Mouse (Mus musculus) lung, embryonic 14.5 days (tissue): Measurements from ENCODE around the gene Gm21970. TPM values are rescaled to one million over a fixed set of nuclear protein-coding genes. Genes with fewer than 3 reads are reported as not detected.
A peak's percentile ranks its signal among the peaks of the same experiment; 100 is the strongest.

Experiments
- ATAC-seq: fragments of 200-750 bp; cut with Nextera tagmentation; 2 replicates; pipeline ENCODE4 v1.8.0; 2017; ENCODE audit warnings: mild to moderate bottlenecking, moderate TSS enrichment, moderate library complexity; ENCODE audit not compliant: insufficient read depth
- DNase-seq: peaks from one replicate; pipeline ENCODE4 v3.0.0-alpha.2; 2015
- H3K27ac ChIP-seq: fragments of 300-500 bp; sonication (generic); 2 replicates; pipeline ENCODE4 v1.5.1; 2014; ENCODE audit warnings: low read depth, mild to moderate bottlenecking, moderate library complexity
- H3K27me3 ChIP-seq: fragments of 300-500 bp; sonication (generic); 2 replicates; pipeline ENCODE4 v1.6.1; 2014; ENCODE audit warnings: low read length, control low read depth; ENCODE audit not compliant: insufficient read depth
- H3K36me3 ChIP-seq: fragments of 300-500 bp; sonication (generic); 2 replicates; pipeline ENCODE4 v1.6.1; 2014; ENCODE audit warnings: control low read depth; ENCODE audit not compliant: insufficient read depth
- H3K4me1 ChIP-seq: fragments of 300-500 bp; sonication (generic); 2 replicates; pipeline ENCODE4 v1.6.1; 2014; ENCODE audit warnings: antibody characterized with exemption, control low read depth; ENCODE audit not compliant: insufficient read depth
- H3K4me2 ChIP-seq: fragments of 300-500 bp; sonication (generic); 2 replicates; pipeline ENCODE4 v1.6.1; 2014; ENCODE audit warnings: mild to moderate bottlenecking
- H3K4me3 ChIP-seq: fragments of 300-500 bp; sonication (generic); 2 replicates; pipeline ENCODE4 v1.5.1; 2014; ENCODE audit warnings: low read depth, low read length
- H3K9ac ChIP-seq: fragments of 300-500 bp; sonication (generic); 2 replicates; pipeline ENCODE4 v1.6.1; 2014
- H3K9me3 ChIP-seq: fragments of 300-500 bp; sonication (generic); 2 replicates; pipeline ENCODE4 v1.6.1; 2016; ENCODE audit warnings: low read depth, low read length, control low read depth
- CTCF ChIP-seq: IDR thresholded peaks from 2 replicates; pipeline ENCODE4 v1.5.1; 2016; ENCODE audit warnings: antibody characterized with exemption, low read depth
- WGBS: fragments of 180-500 bp; shearing (Covaris S2); extraction: QIAGEN DNeasy Blood & Tissue Kit; methylation state at CpG from one replicate; pipeline ENCODE4 v1.1.7; 2014; 5-methylcytosine and 5-hydroxymethylcytosine counted together
- polyA plus RNA-seq: library from polyadenylated mRNA; unstranded; fragments of >200 nt; fragmentation: Nextera tagmentation; extraction: Ambion mirVana; gene quantifications from 2 replicates; pipeline ENCODE4 v1.2.1, GENCODE M21; 2014

Gene Gm21970
- polyA plus RNA-seq, 1 experiment from 2014 or later = 0.47 TPM

GRCm38 (mm10) chr16:91387121-91387486 is 4.4 kb upstream of the Gm21970 start:
- Histone ChIP-seq H3K4me1 (no peaks in the 10 kb centered on the region), H3K36me3 (peaks cover 49% of the 10 kb centered on the region), H3K4me2 (no peak overlapping the region), H3K27me3 (no peaks in the 10 kb centered on the region), H3K27ac (no peak overlapping the region), H3K9me3 (0 out of 2 replicates have a peak, but pooled peaks cover 2% of the 10 kb centered on the region), H3K9ac (no peak overlapping the region), H3K4me3 (no peak overlapping the region)
- ATAC-seq = no peak
- DNase-seq = no peak
- no peak for TF ChIP-seq CTCF
- WGBS = 81% methylated on average over 3 of the region's 3 CpGs

GRCm38 (mm10) chr16:91390100-91390499 is 1.4 kb upstream of the Gm21970 start:
- WGBS = 85% methylated on average over 4 of the region's 4 CpGs

DNA sequence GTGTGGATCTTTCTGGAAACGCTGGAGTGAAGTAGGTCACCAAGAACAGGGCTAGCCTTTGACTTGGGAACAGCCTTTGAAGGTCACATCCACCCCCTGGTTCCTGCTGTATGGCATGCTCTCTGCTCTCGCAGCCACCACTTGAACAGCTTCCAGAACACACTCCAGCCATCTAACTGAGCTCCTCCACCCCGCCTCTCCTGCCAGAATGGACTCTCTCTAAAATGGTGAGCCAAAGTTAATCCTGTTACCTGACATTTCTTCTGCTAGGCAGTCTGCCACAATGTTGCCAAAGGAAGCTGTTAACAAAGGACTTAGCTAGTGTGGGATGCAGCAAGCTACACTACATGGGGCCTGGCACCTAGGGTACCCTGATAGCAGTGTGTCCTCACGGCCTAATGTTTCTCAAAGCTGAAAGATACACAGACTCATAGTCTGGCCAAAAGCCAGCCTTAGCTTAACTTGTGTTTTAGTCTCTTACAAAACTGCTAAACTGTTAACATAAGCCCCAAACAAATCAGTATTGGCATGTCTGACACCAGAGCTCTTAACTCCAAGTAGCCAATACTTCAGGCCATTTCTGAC is 3.4 kb downstream of the Gm21970 start:
- no peak for TF ChIP-seq CTCF
- WGBS = 53% methylated on average over 4 of the region's 4 CpGs
- Histone ChIP-seq H3K9me3 (no peaks in the 10 kb centered on the region), H3K36me3 (peaks cover 63% of the 10 kb centered on the region), H3K4me1 (no peaks in the 10 kb centered on the region), H3K27me3 (no peaks in the 10 kb centered on the region), H3K9ac (no peak overlapping the region), H3K4me2 (no peak overlapping the region), H3K27ac (no peak overlapping the region), H3K4me3 (no peak overlapping the region)
- ATAC-seq (no peak), DNase-seq (peak; percentile 13)

More at GRCm38 (mm10) chr16:91390100-91390499, 1.4 kb upstream of the Gm21970 start:
- Histone ChIP-seq H3K9me3 (0 out of 2 replicates have a peak, but pooled peaks cover 2% of the 10 kb centered on the region), H3K9ac (no peak overlapping the region), H3K36me3 (peaks cover 64% of the 10 kb centered on the region), H3K4me2 (no peak overlapping the region), H3K4me3 (no peak overlapping the region), H3K4me1 (no peaks in the 10 kb centered on the region), H3K27ac (no peak overlapping the region), H3K27me3 (no peaks in the 10 kb centered on the region)
- no peak for ATAC-seq
- peak; percentile 65 for TF ChIP-seq CTCF
- DNase-seq = peak; percentile 39

- DNase-seq (no peak), ATAC-seq (no peak)
- Histone ChIP-seq H3K36me3 (peaks cover 59% of the 10 kb centered on the region), H3K4me2 (no peak overlapping the region), H3K27ac (no peak overlapping the region), H3K4me1 (no peaks in the 10 kb centered on the region), H3K27me3 (no peaks in the 10 kb centered on the region), H3K9me3 (no peaks in the 10 kb centered on the region), H3K4me3 (no peak overlapping the region), H3K9ac (no peak overlapping the region)
- 65% methylated on average over 8 of the region's 8 CpGs for WGBS
- no peak for TF ChIP-seq CTCF
Observed at GRCm38 (mm10) chr16:91395633-91396392, 4.3 kb downstream of the Gm21970 start.

DNA sequence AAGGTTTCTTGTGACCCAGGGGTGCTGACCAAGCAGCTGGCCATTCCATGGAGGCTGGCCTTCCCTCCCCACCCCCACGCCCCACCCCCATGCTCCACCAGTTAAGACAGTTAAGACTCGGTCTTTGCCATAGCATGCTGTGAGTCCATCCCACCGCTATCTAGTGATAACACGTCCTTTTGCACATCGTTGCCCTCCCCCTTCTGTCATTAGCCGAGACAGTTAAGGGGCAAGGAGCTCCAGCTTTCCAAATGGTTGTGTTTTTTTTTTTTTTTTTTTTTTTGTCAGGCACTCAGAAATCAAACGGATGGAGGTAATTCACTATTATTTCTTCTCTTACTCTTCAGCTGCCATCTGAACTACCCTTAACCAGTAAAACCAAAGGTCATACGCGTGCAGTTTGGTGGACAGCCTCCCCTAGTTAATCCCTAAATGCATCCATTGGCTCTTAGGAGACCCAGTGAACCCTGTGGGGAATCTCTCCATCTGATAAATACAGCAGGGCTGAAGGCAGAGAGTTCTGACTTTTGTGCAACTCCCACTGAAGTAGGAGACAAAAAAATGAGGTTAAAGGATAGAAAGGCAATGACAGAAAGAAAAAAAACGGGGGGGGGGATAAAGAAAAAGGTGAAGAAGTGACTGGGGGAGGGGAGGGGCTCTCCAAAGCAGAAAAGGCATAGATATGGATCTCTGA is 5.5 kb downstream of the Gm21970 start:
- 51% methylated on average over 10 of the region's 10 CpGs for WGBS
- DNase-seq (no peak), ATAC-seq (no peak)
- H3K36me3 ChIP-seq = peaks cover 58% of the 10 kb centered on the region
- no peak overlapping the region for H3K27ac ChIP-seq
- no peaks in the 10 kb centered on the region for H3K4me1 ChIP-seq
- H3K4me3 ChIP-seq = no peak overlapping the region
- no peaks in the 10 kb centered on the region for H3K9me3 ChIP-seq
- H3K9ac ChIP-seq = no peak overlapping the region
- no peak overlapping the region for H3K4me2 ChIP-seq
- no peak for TF ChIP-seq CTCF
- no peaks in the 10 kb centered on the region for H3K27me3 ChIP-seq

DNA sequence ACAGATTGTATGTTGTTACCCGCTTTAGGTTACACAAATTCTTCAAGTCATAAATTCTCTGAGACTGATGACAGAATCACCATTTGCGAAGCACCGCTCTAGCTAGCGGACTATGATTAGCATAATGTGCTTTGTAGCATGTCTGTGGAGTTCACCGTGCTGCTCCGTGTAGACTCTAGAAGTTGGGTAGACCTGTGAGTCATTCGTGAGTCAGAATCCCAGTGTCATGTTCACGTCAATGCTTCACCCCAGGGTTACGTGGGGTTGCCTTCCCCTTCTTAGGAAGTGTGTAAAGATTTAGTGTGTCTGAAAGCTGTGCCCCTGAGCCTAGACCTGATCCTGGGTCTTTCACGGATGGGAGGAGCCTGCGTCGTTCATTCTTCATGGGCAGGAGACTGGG is 6.5 kb downstream of the Gm21970 start:
- no peak overlapping the region for H3K4me2 ChIP-seq
- ATAC-seq (no peak), DNase-seq (no peak)
- H3K9ac ChIP-seq = no peak overlapping the region
- no peaks in the 10 kb centered on the region for H3K4me1 ChIP-seq
- no peak overlapping the region for H3K27ac ChIP-seq
- H3K27me3 ChIP-seq = no peaks in the 10 kb centered on the region
- no peak overlapping the region for H3K4me3 ChIP-seq
- TF ChIP-seq CTCF = no peak
- 87% methylated on average over 12 of the region's 12 CpGs for WGBS
- H3K36me3 ChIP-seq = peaks cover 54% of the 10 kb centered on the region
- H3K9me3 ChIP-seq = no peaks in the 10 kb centered on the region

- no peak overlapping the region for H3K27ac ChIP-seq
- H3K4me3 ChIP-seq = no peak overlapping the region
- WGBS = 90% methylated on average over 7 of the region's 7 CpGs
- H3K4me2 ChIP-seq = no peak overlapping the region
- ATAC-seq = no peak
- H3K9ac ChIP-seq = no peak overlapping the region
- H3K27me3 ChIP-seq = no peaks in the 10 kb centered on the region
- H3K36me3 ChIP-seq = peaks cover 51% of the 10 kb centered on the region
- no peak for DNase-seq
- no peaks in the 10 kb centered on the region for H3K4me1 ChIP-seq
- no peak for TF ChIP-seq CTCF
- H3K9me3 ChIP-seq = no peaks in the 10 kb centered on the region
Observed at GRCm38 (mm10) chr16:91398944-91399343, 7.4 kb downstream of the Gm21970 start.
